Mouse (Mus musculus) embryonic facial prominence, embryonic 12.5 days (tissue): Measurements from ENCODE around the gene E2f6. TPM values are rescaled to one million over a fixed set of nuclear protein-coding genes. Genes with fewer than 3 reads are reported as not detected.

Experiments
- ATAC-seq: fragments of 200-750 bp; cut with Nextera tagmentation; 2 replicates; pipeline ENCODE4 v1.8.0; 2017; ENCODE audit not compliant: insufficient number of reproducible peaks, insufficient read depth, low FRiP score, low TSS enrichment
- H3K27ac ChIP-seq: fragments of 300-500 bp; sonication (generic); 2 replicates; pipeline ENCODE4 v1.5.1; 2016; ENCODE audit warnings: mild to moderate bottlenecking
- H3K27me3 ChIP-seq: fragments of 300-500 bp; sonication (generic); 2 replicates; pipeline ENCODE4 v1.6.1; 2016; ENCODE audit warnings: mild to moderate bottlenecking, moderate library complexity
- H3K36me3 ChIP-seq: fragments of 300-500 bp; sonication (generic); 2 replicates; pipeline ENCODE4 v1.6.1; 2016; ENCODE audit warnings: mild to moderate bottlenecking
- H3K4me1 ChIP-seq: fragments of 300-500 bp; sonication (generic); 2 replicates; pipeline ENCODE4 v1.6.1; 2016
- H3K4me2 ChIP-seq: fragments of 300-500 bp; sonication (generic); replicated peaks from 2 replicates; pipeline ENCODE4 v1.6.1; 2016; ENCODE audit warnings: mild to moderate bottlenecking, moderate library complexity
- H3K4me3 ChIP-seq: fragments of 300-500 bp; sonication (generic); 2 replicates; pipeline ENCODE4 v1.5.1; 2016; ENCODE audit warnings: mild to moderate bottlenecking
- H3K9ac ChIP-seq: fragments of 300-500 bp; sonication (generic); 2 replicates; pipeline ENCODE4 v1.6.1; 2016; ENCODE audit warnings: mild to moderate bottlenecking, moderate library complexity
- H3K9me3 ChIP-seq: fragments of 300-500 bp; sonication (generic); 2 replicates; pipeline ENCODE4 v1.6.1; 2016; ENCODE audit warnings: mild to moderate bottlenecking, moderate library complexity
- WGBS: fragments of 180-500 bp; shearing (Covaris S2); methylation state at CpG from one replicate; pipeline ENCODE4 v1.1.7; 2016; 5-methylcytosine and 5-hydroxymethylcytosine counted together
- polyA plus RNA-seq: library from polyadenylated mRNA; unstranded; fragments of >200 nt; fragmentation: Nextera tagmentation; extraction: Ambion mirVana; gene quantifications from 2 replicates; pipeline ENCODE4 v1.2.1, GENCODE M21; 2016

Gene E2f6
- polyA plus RNA-seq, 1 experiment from 2014 or later: 87.3 TPM

GRCm38 (mm10) chr12:16803237-16803955, 7.4 kb upstream of the E2f6 start:
- Histone ChIP-seq H3K9me3 (no peaks in the 10 kb centered on the region), H3K4me1 (peaks cover 21% of the 10 kb centered on the region), H3K9ac (no peak overlapping the region), H3K4me2 (no peak overlapping the region), H3K27ac (no peak overlapping the region), H3K36me3 (no peaks in the 10 kb centered on the region), H3K4me3 (no peak overlapping the region), H3K27me3 (peaks cover 7% of the 10 kb centered on the region; the same call in 1 of the 2 replicates)
- ATAC-seq: no peak
- 27% methylated on average over 5 of the region's 5 CpGs for WGBS

- no peak for ATAC-seq
- H3K27me3 ChIP-seq: peaks cover 7% of the 10 kb centered on the region; the same call in 1 of the 2 replicates
- H3K9me3 ChIP-seq: no peaks in the 10 kb centered on the region
- peaks cover 18% of the 10 kb centered on the region for H3K4me1 ChIP-seq
- no peak overlapping the region for H3K4me3 ChIP-seq
- H3K36me3 ChIP-seq: no peaks in the 10 kb centered on the region
- H3K4me2 ChIP-seq: no peak overlapping the region
- H3K27ac ChIP-seq: no peak overlapping the region
- WGBS: 22% methylated on average over 5 of the region's 5 CpGs
- H3K9ac ChIP-seq: no peak overlapping the region
Measured at GRCm38 (mm10) chr12:16803956-16804430, 6.8 kb upstream of the E2f6 start.

GRCm38 (mm10) chr12:16805511-16805910, 5.3 kb upstream of the E2f6 start:
- no peak for ATAC-seq
- Histone ChIP-seq H3K4me3 (no peak overlapping the region), H3K9me3 (no peaks in the 10 kb centered on the region), H3K36me3 (no peaks in the 10 kb centered on the region), H3K27me3 (peaks cover 12% of the 10 kb centered on the region; the same call in 1 of the 2 replicates), H3K4me1 (peaks cover 10% of the 10 kb centered on the region), H3K27ac (no peak overlapping the region), H3K9ac (no peak overlapping the region), H3K4me2 (no peak overlapping the region)
- WGBS: 3% methylated on average over 5 of the region's 5 CpGs

GRCm38 (mm10) chr12:16808045-16808444, 2.7 kb upstream of the E2f6 start:
- Histone ChIP-seq H3K27ac (no peak overlapping the region), H3K9ac (no peak overlapping the region), H3K4me1 (peaks cover 14% of the 10 kb centered on the region), H3K27me3 (peaks cover 12% of the 10 kb centered on the region; the same call in 1 of the 2 replicates), H3K9me3 (no peaks in the 10 kb centered on the region), H3K4me2 (no peak overlapping the region), H3K4me3 (no peak overlapping the region), H3K36me3 (no peaks in the 10 kb centered on the region)
- WGBS: 39% methylated on average over 3 of the region's 3 CpGs
- no peak for ATAC-seq

GRCm38 (mm10) chr12:16811477-16811876, 714 bp downstream of the E2f6 start:
- Histone ChIP-seq H3K9me3 (no peaks in the 10 kb centered on the region), H3K4me3 (peak overlapping the region; percentile 83), H3K36me3 (peaks cover 24% of the 10 kb centered on the region; the same call in 1 of the 2 replicates), H3K9ac (peak overlapping the region; percentile 86), H3K27ac (peak overlapping the region; percentile 73; the same call in 1 of the 2 replicates), H3K4me1 (peaks cover 14% of the 10 kb centered on the region), H3K27me3 (peaks cover 5% of the 10 kb centered on the region; the same call in 1 of the 2 replicates), H3K4me2 (peak overlapping the region; percentile 71)
- no peak for ATAC-seq
- WGBS: 7% methylated on average over 15 of the region's 15 CpGs

- no peak overlapping the region for H3K27ac ChIP-seq
- H3K27me3 ChIP-seq: no peaks in the 10 kb centered on the region
- no peak for ATAC-seq
- WGBS: 89% methylated on average over 4 of the region's 4 CpGs
- H3K9ac ChIP-seq: no peak overlapping the region
- peaks cover 9% of the 10 kb centered on the region for H3K4me1 ChIP-seq
- peaks cover 71% of the 10 kb centered on the region for H3K36me3 ChIP-seq
- H3K4me2 ChIP-seq: no peak overlapping the region
- H3K4me3 ChIP-seq: no peak overlapping the region
- H3K9me3 ChIP-seq: no peaks in the 10 kb centered on the region
Measured at GRCm38 (mm10) chr12:16817147-16817546, 6.4 kb downstream of the E2f6 start.

- no peaks in the 10 kb centered on the region for H3K9me3 ChIP-seq
- no peak for ATAC-seq
- H3K36me3 ChIP-seq: peaks cover 81% of the 10 kb centered on the region
- no peak overlapping the region for H3K4me3 ChIP-seq
- no peak overlapping the region for H3K4me2 ChIP-seq
- no peaks in the 10 kb centered on the region for H3K4me1 ChIP-seq
- 56% methylated on average over 11 of the region's 11 CpGs for WGBS
- H3K27ac ChIP-seq: no peak overlapping the region
- H3K9ac ChIP-seq: no peak overlapping the region
- no peaks in the 10 kb centered on the region for H3K27me3 ChIP-seq
Measured at GRCm38 (mm10) chr12:16818513-16818912, 7.8 kb downstream of the E2f6 start.

- no peak overlapping the region for H3K4me3 ChIP-seq
- no peaks in the 10 kb centered on the region for H3K4me1 ChIP-seq
- peaks cover 81% of the 10 kb centered on the region for H3K36me3 ChIP-seq
- H3K27ac ChIP-seq: no peak overlapping the region
- H3K9ac ChIP-seq: no peak overlapping the region
- no peaks in the 10 kb centered on the region for H3K9me3 ChIP-seq
- ATAC-seq: no peak
- 83% methylated on average over 7 of the region's 7 CpGs for WGBS
- no peak overlapping the region for H3K4me2 ChIP-seq
- H3K27me3 ChIP-seq: no peaks in the 10 kb centered on the region
Measured at GRCm38 (mm10) chr12:16820761-16821160, 10.0 kb downstream of the E2f6 start.

GRCm38 (mm10) chr12:16822181-16822734, 11.5 kb downstream of the E2f6 start:
- 94% methylated on average over 10 of the region's 10 CpGs for WGBS
- Histone ChIP-seq H3K36me3 (peaks cover 77% of the 10 kb centered on the region), H3K4me3 (no peak overlapping the region), H3K9ac (no peak overlapping the region), H3K9me3 (no peaks in the 10 kb centered on the region), H3K27me3 (no peaks in the 10 kb centered on the region), H3K4me1 (no peaks in the 10 kb centered on the region), H3K4me2 (no peak overlapping the region), H3K27ac (no peak overlapping the region)
- no peak for ATAC-seq

GRCm38 (mm10) chr12:16823701-16824100, 12.9 kb downstream of the E2f6 start:
- ATAC-seq: no peak
- Histone ChIP-seq H3K4me1 (no peaks in the 10 kb centered on the region), H3K9me3 (no peaks in the 10 kb centered on the region), H3K9ac (no peak overlapping the region), H3K27ac (no peak overlapping the region), H3K4me2 (no peak overlapping the region), H3K36me3 (peaks cover 82% of the 10 kb centered on the region), H3K4me3 (no peak overlapping the region), H3K27me3 (no peaks in the 10 kb centered on the region)
- WGBS: 96% methylated on average over 1 of the region's 1 CpGs

- 73% methylated on average over 6 of the region's 6 CpGs for WGBS
- no peak for ATAC-seq
- no peak overlapping the region for H3K9ac ChIP-seq
- no peaks in the 10 kb centered on the region for H3K27me3 ChIP-seq
- no peak overlapping the region for H3K27ac ChIP-seq
- H3K9me3 ChIP-seq: no peaks in the 10 kb centered on the region
- H3K4me1 ChIP-seq: no peaks in the 10 kb centered on the region
- H3K4me2 ChIP-seq: no peak overlapping the region
- H3K4me3 ChIP-seq: no peak overlapping the region
- peaks cover 48% of the 10 kb centered on the region for H3K36me3 ChIP-seq
Measured at GRCm38 (mm10) chr12:16828505-16828904, 17.7 kb downstream of the E2f6 start.

GRCm38 (mm10) chr12:16829785-16830184, 19.0 kb downstream of the E2f6 start:
- Histone ChIP-seq H3K27me3 (no peaks in the 10 kb centered on the region), H3K4me1 (peaks cover 2% of the 10 kb centered on the region; the same call in 1 of the 2 replicates), H3K4me3 (no peak overlapping the region), H3K9me3 (no peaks in the 10 kb centered on the region), H3K4me2 (no peak overlapping the region), H3K9ac (no peak overlapping the region), H3K36me3 (peaks cover 38% of the 10 kb centered on the region), H3K27ac (no peak overlapping the region)
- WGBS: 81% methylated on average over 2 of the region's 2 CpGs
- no peak for ATAC-seq
